ENCODE assay signal across 8 mouse cellular contexts in genomic region chr6:24894146-24894873, GRCm38 (mm10). TPM values are rescaled to one million over a fixed set of nuclear protein-coding genes. Genes with fewer than 3 reads are reported as not detected.
DNase-seq lines count a peak whose midpoint lies in the region; ATAC-seq lines count a peak whose summit lies in the region.

No protein-coding gene starts in this region.

- DNase-seq in cerebellum, adult 9-10 months, result peak; percentile 1
- no peak for DNase-seq in cerebellum, adult 8-10 months
- DNase-seq in adrenal gland, postnatal 25 days, result peak; percentile 24
- DNase-seq in frontal cortex, adult 2 months (ENCODE audit: extremely low spot score in 1 of 2, low spot score in 1 of 2), result peak; percentile 5 to 31
- DNase-seq in left cerebral cortex, postnatal 10 days (ENCODE audit: extremely low spot score in 1 of 2, low spot score in 2 of 2), result peak; percentile 1 to 18
- peak; percentile 13 to 20 for DNase-seq in lung, postnatal 4 days
- peak; percentile 13 for DNase-seq in telencephalon, adult 2 months (ENCODE audit: low read depth, low spot score)

- peak; percentile 61 for ATAC-seq in inflammation-experienced regulatory T-cells, adult 6 months

- intact Hi-C loops in left cerebral cortex, postnatal 10 days (cut with DNase I), result no loop called here

RNA-seq across cellular contexts. Expression of gene Hyal5, which starts 36.5 kb away (rescaled TPM):
- total RNA-seq in adrenal gland, postnatal 25 days (2021), result not detected in 2 replicates
- not detected in 2 replicates for polyA plus RNA-seq in frontal cortex, adult 2 months (2012; rRNA removed)
- polyA plus RNA-seq in inflammation-experienced regulatory T-cells, adult 6 months (2017; shearing (Covaris generic)), result not detected
- not detected for total RNA-seq in left cerebral cortex, postnatal 10 days (2021)
